Mouse (Mus musculus): ENCODE measurements at regions not wholly inside any gene's neighbourhood (a gene's known extent, or its start where the extent isn't known, plus 50 kb on each side); places are given as distances from the start of the nearest gene placed in this dataset.

- DNase-seq (ENCODE audit: extremely low read depth, insufficient read length, low spot score): peak; percentile 13
These were observed 253.4 kb upstream of the Amot start for GRCm38 (mm10) chrX:145758406-145758805.

- DNase-seq (ENCODE audit: extremely low read depth, insufficient read length, low spot score): no peak
These were observed 248.4 kb upstream of the Amot start for GRCm38 (mm10) chrX:145753427-145753826.

All from 3134 (cell line).